ENCODE assay signal across 16 mouse cellular contexts in genomic region chr9:34156581-34156980, GRCm38 (mm10).
DNase-seq lines count a peak whose midpoint lies in the region; ATAC-seq and TF ChIP-seq lines count a peak whose summit lies in the region.
"Had no signal": no experiment of that assay in that cellular context is flagged by ENCODE, and none has a peak within 500 bp of the region (broad histone marks: within the 10 kb centered on the region; RNA-seq: fewer than 3 reads in every experiment).

No protein-coding gene starts in this region.

- H3K9ac ChIP-seq in hindbrain, embryonic 12.5 days, result no peak overlapping the region
- H3K9ac ChIP-seq: limb, embryonic 15.5 days; lung, embryonic 15.5 days had no signal

- H3K4me3 ChIP-seq in hindbrain, embryonic 12.5 days, result no peak overlapping the region
- H3K4me3 ChIP-seq in kidney, adult 2 months (ENCODE audit: insufficient read depth, low read depth, low read length), result no peak overlapping the region
- H3K4me3 ChIP-seq: limb, embryonic 15.5 days; lung, embryonic 15.5 days; midbrain, embryonic 10.5 days had no signal

- peaks cover 8% of the 10 kb centered on the region; the same call in 1 of the 2 replicates for H3K4me1 ChIP-seq in hindbrain, embryonic 12.5 days
- H3K4me1 ChIP-seq in kidney, adult 2 months (ENCODE audit: control insufficient read depth, insufficient read depth, low read length), result no peaks in the 10 kb centered on the region
- H3K4me1 ChIP-seq: lung, embryonic 15.5 days had no signal

- TF ChIP-seq POLR2A in kidney, adult 2 months (IDR thresholded peaks at IDR 0.05; ENCODE audit: low read depth, low read length), result no peak

- ATAC-seq in cerebellum, adult (ENCODE audit: insufficient number of reproducible peaks, low FRiP score, low TSS enrichment), result no peak
- ATAC-seq in hindbrain, embryonic 12.5 days (ENCODE audit: low FRiP score), result no peak

- no peaks in the 10 kb centered on the region for H3K36me3 ChIP-seq in hindbrain, embryonic 12.5 days
- H3K36me3 ChIP-seq in kidney, adult 2 months (ENCODE audit: control insufficient read depth, insufficient read depth, low read length), result no peaks in the 10 kb centered on the region
- H3K36me3 ChIP-seq: limb, embryonic 15.5 days; lung, embryonic 15.5 days; midbrain, embryonic 10.5 days had no signal

- DNase-seq in cerebellum, adult 9-10 months, result peak; percentile 5
- DNase-seq in 3134 (ENCODE audit: extremely low read depth, insufficient read length, low spot score), result peak; percentile 30
- DNase-seq in fibroblast of lung, adult 2 months (ENCODE audit: low read depth), result peak; percentile 5
- peak; percentile 56 to 89 for DNase-seq in left cerebral cortex, postnatal 14 days (ENCODE audit: low spot score in 2 of 2)
- DNase-seq in urinary bladder, postnatal 10 days (ENCODE audit: low spot score), result no peak
- no peak for DNase-seq in kidney, adult 2 months
- DNase-seq: adrenal gland, postnatal 10 days; B cell, adult 2 months; heart, adult 18-20 months; heart, postnatal 4 days; kidney, postnatal 10 days had no signal

- no peak overlapping the region for H3K4me2 ChIP-seq in hindbrain, embryonic 12.5 days (replicated peaks)
- H3K4me2 ChIP-seq: limb, embryonic 15.5 days; lung, embryonic 15.5 days had no signal

- H3K27me3 ChIP-seq in hindbrain, embryonic 12.5 days, result no peaks in the 10 kb centered on the region
- no peaks in the 10 kb centered on the region for H3K27me3 ChIP-seq in kidney, adult 2 months (replicated peaks; ENCODE audit: control insufficient read depth, insufficient read depth, low read length)
- H3K27me3 ChIP-seq: lung, embryonic 15.5 days had no signal

- no peak for TF ChIP-seq CTCF in kidney, adult 2 months (conservative IDR thresholded peaks at IDR 0.05; ENCODE audit: insufficient read depth, insufficient read length, low read depth, low read length)

- H3K9me3 ChIP-seq in hindbrain, embryonic 12.5 days (replicated peaks), result no peaks in the 10 kb centered on the region
- H3K9me3 ChIP-seq: limb, embryonic 15.5 days; lung, embryonic 15.5 days; midbrain, embryonic 10.5 days had no signal

- H3K27ac ChIP-seq in hindbrain, embryonic 12.5 days, result no peak overlapping the region
- H3K27ac ChIP-seq in kidney, adult 2 months (ENCODE audit: insufficient read depth, low read depth, low read length), result no peak overlapping the region
- H3K27ac ChIP-seq: limb, embryonic 15.5 days; lung, embryonic 15.5 days; midbrain, embryonic 10.5 days had no signal

- intact Hi-C loops in left cerebral cortex, postnatal 14 days (cut with DNase I), result no loop called here

- 66% methylated on average over 3 of the region's 3 CpGs for WGBS in hindbrain, embryonic 12.5 days
- 73% methylated on average over 3 of the region's 3 CpGs for WGBS in kidney, adult 2 months

Comparison
In these comparisons a context has a peak if more than half of its experiments do, and no peak if none do; other contexts are left out.
1. DNase-seq: peak in cerebellum, adult 9-10 months (single experiment), 3134 (single experiment), fibroblast of lung, adult 2 months (single experiment) and left cerebral cortex, postnatal 14 days (2 of 2); none in urinary bladder, postnatal 10 days (single experiment) and kidney, adult 2 months (single experiment).